Mouse (Mus musculus) liver, postnatal 0 days (tissue): ENCODE measurements around the gene Rab5if.

Source experiments
- CTCF ChIP-seq: sonication (generic); IDR thresholded peaks from 2 replicates; pipeline ENCODE4 v1.5.1; 2016; ENCODE audit warnings: antibody characterized with exemption, low read depth
- EP300 ChIP-seq: IDR thresholded peaks from 2 replicates; pipeline ENCODE4 v1.6.1; 2016; ENCODE audit warnings: antibody characterized with exemption, low read depth, mild to moderate bottlenecking

DNA sequence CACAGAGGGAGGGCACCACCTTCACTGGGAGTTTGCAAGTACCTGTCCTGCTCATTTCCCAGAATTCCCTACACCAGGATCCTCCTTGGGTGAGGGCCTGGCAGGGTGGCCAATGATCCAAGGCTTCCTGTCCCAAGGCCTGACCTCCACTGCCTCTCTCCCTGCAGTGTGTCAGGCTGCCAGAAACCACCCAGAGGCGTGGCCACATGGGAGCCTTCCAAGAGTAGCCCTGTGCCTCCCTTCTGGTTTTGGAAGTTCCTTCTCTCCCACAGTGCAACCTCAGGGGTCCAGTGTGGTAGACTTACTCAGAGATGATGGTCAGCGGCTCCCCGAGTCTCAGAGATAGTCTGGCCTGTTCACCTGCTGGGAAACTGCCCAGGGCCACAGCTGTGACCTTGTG is 16.6 kb downstream of the Rab5if start:
- TF ChIP-seq EP300 (no peak), CTCF (no peak)
